Mouse (Mus musculus) kidney, adult 18-20 months (tissue): Measurements from ENCODE around the gene Rps5.
"Not testable (repeated sequence)": the region's sequence is repeated elsewhere in the genome, so short reads cannot be mapped to it uniquely, and the experiment has no call there.

Experiments used
- DNase-seq: peaks from one replicate; pipeline ENCODE4 v3.0.0; 2021

The Rps5 gene

GRCm38 (mm10) chr7:12927693-12928589 is 5.9 kb downstream of the Rps5 start:
- peak; percentile 9 for DNase-seq

DNA sequence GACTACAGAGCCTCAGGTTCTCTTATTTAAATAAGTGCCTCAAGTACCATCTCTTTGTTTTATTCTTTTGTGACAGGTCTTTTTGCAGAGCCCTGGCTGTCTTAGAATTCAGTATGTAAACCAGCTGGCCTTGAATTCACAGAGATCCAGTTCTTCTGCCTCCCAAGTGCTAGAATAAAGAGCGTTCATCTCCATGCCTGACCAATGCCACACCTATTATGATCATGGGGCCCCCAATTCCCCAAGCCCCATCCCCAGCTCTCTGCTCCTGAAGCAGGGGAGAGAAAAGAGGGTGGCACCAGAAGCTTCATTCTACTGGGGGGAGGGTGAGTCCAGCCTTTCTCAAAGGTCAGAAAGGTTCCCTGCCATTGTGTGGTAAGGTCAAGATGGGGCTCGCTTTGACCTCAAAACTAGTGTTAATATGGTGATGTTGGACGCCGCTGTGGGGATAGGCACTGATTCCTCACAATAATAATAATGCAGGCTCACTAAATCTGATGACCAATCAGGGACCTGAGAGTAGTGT is 11.6 kb downstream of the Rps5 start:
- DNase-seq, result no peak

DNA sequence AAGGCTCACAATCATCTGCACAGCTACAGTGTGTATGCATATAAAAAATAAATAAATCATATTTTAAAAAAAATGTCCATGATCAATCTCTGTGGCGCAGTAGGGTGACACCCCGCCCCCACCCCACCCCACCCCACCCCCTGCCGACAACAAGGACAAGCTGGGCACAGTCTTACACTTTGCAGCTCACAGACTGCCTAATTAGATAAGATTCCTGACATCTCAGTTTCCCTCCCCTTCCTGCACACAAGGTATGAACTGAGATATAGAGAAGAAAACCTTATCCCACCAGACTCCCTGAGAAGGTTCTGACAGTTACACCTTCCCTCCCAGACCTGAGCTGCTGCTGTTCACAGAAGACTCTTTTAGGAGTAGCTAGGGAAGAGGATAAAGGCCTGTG is 12.7 kb downstream of the Rps5 start:
- DNase-seq, result no peak

DNA sequence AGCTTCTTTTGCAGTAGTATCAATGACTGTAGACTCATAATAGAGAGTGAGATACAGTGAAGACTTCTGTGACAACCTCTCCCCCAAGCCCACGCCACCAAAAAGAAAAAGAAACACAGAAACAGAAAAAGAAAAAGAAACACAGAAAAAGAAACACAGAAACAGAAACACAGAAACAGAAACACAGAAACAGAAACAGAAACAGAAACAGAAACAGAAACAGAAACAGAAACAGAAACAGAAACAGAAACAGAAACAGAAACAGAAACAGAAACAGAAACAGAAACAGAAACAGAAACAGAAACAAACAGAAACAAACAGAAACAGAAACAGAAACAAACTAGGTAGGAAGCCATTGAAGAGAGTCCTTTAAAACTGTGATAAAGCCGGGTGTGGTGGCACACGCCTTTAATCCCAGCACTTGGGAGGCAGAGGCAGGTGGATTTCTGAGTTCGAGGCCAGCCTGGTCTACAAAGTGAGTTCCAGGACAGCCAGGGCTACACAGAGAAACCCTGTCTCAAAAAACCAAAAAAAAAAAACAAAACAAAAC is 15.2 kb downstream of the Rps5 start:
- not testable (repeated sequence) for DNase-seq

DNA sequence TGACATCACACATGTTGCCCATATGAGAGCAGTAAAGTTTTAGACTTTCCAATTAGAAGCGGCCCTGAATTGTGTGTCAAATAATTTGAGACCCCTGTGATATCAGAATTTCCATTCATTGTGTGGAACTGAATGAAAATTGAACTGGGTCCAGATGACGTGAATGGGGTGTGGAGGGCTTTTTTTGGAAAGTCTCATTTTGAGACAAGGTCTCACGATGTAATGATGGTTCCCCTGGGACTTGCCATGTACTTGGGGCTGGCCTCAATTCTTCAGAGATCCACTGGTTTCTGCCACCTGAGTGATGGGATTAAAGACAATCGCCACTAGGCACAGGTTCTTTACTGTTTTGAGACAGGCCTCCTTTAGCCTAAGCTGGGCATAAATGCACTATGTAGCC is 18.5 kb downstream of the Rps5 start:
- DNase-seq, result no peak

GRCm38 (mm10) chr7:12943488-12943887 is 21.4 kb downstream of the Rps5 start:
- no peak for DNase-seq

DNA sequence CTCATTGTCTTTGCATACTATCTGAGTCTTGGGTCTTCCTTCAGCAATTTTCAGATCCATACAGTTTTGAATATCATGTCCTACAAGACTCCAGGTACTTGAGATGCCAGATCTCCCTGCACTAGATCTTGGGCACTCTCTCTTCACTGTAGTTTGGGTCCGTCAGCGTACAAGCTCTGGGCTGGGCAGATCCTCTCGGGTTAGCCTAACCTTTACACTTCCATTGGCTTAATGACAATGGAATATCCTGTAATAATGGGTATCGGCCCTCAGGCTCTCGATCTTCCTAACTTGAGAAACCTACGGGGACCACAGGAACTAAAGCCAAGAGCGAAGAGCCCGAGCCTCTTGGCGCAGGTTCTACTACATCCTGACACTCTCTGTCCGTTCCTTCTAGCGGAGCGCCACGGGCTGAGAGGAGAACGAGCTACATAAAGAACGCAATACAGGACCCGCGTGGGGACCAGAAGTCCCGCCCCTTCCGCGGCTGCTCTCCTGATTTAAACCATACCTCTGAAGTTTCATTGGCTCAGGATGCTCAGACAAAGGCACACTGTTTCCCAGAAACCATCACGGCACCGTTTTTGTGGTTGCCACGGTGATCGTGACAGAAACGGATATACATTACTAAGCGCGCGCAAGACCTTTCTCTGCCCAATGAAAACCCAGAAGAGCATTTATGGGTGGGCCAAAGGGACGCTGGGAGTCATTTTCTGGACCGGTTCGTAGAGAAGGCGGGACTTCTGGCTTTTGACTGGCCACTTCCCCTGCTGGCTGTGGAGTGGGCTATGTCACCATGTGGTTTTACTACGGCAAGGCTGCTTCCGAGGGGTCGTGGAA is 27.2 kb downstream of the Rps5 start:
- peak; percentile 92 for DNase-seq

GRCm38 (mm10) chr7:12949872-12950229 is 27.8 kb downstream of the Rps5 start:
- no peak for DNase-seq

- no peak for DNase-seq
Measured at GRCm38 (mm10) chr7:12954896-12955295, 32.8 kb downstream of the Rps5 start.

- DNase-seq, result no peak
Measured at GRCm38 (mm10) chr7:12957511-12957910, 35.4 kb downstream of the Rps5 start.

GRCm38 (mm10) chr7:12958948-12959347 is 36.9 kb downstream of the Rps5 start:
- DNase-seq, result no peak

- no peak for DNase-seq
Measured at GRCm38 (mm10) chr7:12959718-12960117, 37.6 kb downstream of the Rps5 start.

GRCm38 (mm10) chr7:12961511-12962141 is 39.5 kb downstream of the Rps5 start:
- DNase-seq, result peak; percentile 48

- peak; percentile 91 for DNase-seq
Measured at GRCm38 (mm10) chr7:12965678-12966091, 43.6 kb downstream of the Rps5 start, which contains the start of gene Zfp324. Gene Zfp324 (plus strand): TSS chr7:12965838.

- peak; percentile 81 for DNase-seq
Measured at GRCm38 (mm10) chr7:12966104-12966845, 44.2 kb downstream of the Rps5 start.

DNA sequence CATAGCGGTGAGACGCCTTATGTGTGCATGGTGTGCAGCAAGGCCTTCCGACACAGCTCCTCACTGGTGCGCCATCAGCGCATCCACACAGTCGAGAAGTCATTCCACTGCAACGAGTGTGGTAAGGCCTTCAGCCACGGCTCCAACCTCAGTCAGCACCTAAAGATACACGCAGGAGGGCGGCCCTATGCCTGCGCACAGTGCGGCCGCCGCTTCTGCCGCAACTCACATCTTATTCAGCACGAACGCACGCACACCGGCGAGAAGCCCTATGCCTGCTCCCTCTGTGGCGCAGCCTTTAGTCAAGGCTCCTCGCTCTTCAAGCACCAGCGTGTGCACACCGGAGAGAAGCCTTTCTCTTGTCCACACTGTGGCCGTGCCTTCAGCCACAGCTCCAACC is 48.8 kb downstream of the Rps5 start:
- DNase-seq, result no peak
